Mouse (Mus musculus): ENCODE measurements around the gene Slc32a1.

DNA sequence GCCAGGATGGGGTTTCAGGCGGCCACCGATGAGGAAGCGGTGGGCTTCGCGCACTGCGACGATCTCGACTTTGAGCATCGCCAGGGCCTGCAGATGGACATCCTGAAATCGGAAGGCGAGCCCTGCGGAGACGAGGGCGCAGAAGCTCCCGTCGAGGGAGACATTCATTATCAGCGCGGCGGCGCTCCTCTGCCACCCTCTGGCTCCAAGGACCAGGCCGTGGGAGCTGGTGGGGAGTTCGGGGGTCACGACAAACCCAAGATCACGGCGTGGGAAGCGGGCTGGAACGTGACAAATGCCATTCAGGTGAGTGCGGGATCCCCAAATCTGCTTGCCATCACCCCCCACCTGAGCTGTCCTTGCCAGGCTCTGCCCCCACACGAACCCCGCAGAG is 756 bp downstream of the Slc32a1 start:
- TF ChIP-seq CTCF (IDR thresholded peaks at IDR 0.05; ENCODE audit: low read depth) (no peak), EP300 (IDR thresholded peaks at IDR 0.05; ENCODE audit: low read depth) (no peak)

Data from heart, postnatal 0 days (tissue).